Mouse (Mus musculus) cerebellum, adult 2 months (tissue): Measurements from ENCODE around the gene Helz2. TPM values are rescaled to one million over a fixed set of nuclear protein-coding genes. Genes with fewer than 3 reads are reported as not detected.

Experiments
- DNase-seq, 2 experiments: peaks; one replicate each; pipeline ENCODE4 v3.0.0; 2021
- H3K27ac ChIP-seq: fragments of 200-500 bp; 2 replicates; pipeline ENCODE4 v1.5.1; 2012; ENCODE audit warnings: low read length, control low read depth, inconsistent platforms; ENCODE audit not compliant: insufficient read depth
- H3K27me3 ChIP-seq: fragments of 200-500 bp; 2 replicates; pipeline ENCODE4 v1.6.1; 2012; ENCODE audit warnings: inconsistent platforms, mild to moderate bottlenecking, low read length, moderate library complexity; ENCODE audit not compliant: control insufficient read depth, insufficient read depth
- H3K4me1 ChIP-seq: fragments of 200-500 bp; 2 replicates; pipeline ENCODE4 v1.6.1; 2011; ENCODE audit warnings: low read length; ENCODE audit not compliant: control insufficient read depth, insufficient read depth
- H3K4me3 ChIP-seq: fragments of 200-500 bp; replicated peaks from 2 replicates; pipeline ENCODE3; 2011; ENCODE audit warnings: mild to moderate bottlenecking, low read depth, low read length, control low read depth; ENCODE audit not compliant: insufficient read depth
- CTCF ChIP-seq: fragments of 200-500 bp; IDR thresholded peaks from 2 replicates; pipeline ENCODE4 v1.5.1; 2011; ENCODE audit warnings: low read depth, mild to moderate bottlenecking, control low read depth, low read length, moderate library complexity, borderline replicate concordance; ENCODE audit not compliant: insufficient read depth
- POLR2A ChIP-seq: fragments of 200-500 bp; IDR thresholded peaks from 2 replicates; pipeline ENCODE4 v1.6.1; 2011; ENCODE audit warnings: low read length, control low read depth, borderline replicate concordance; ENCODE audit not compliant: insufficient read depth
- WGBS: fragments of 180-500 bp; shearing (Covaris S2); methylation state at CpG from one replicate; pipeline ENCODE4 v1.1.7; 2018; 5-methylcytosine and 5-hydroxymethylcytosine counted together
- polyA plus RNA-seq: library from polyadenylated mRNA; depleted of rRNA; stranded (reverse); fragments of >200 nt; gene quantifications from 2 replicates; pipeline ENCODE4 v1.2.3, GENCODE M21; 2012; rRNA removed

The Helz2 gene
- polyA plus RNA-seq, 1 experiment: 2.4 TPM

DNA sequence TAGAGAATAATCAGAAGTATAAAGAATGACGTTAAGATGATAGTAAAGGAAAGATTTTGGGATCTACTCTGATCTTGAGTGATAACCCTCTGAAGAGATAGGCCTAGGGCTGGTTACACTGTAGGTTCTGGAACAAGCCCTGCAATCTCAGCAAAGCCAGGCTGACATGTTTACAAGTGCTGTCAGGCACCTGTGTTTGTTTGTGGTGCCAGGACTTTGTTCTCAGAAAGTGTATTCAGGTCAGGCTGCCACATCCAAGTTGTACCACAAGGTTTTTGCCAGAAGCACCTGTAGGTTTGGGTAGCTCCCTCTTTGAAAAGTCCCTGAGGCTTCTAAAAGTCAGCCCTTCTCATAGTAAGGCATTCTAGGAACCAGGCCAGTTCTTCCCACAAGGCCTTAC lies 52.5 kb downstream of the Helz2 start:
- H3K27me3 ChIP-seq: no peaks in the 10 kb centered on the region
- WGBS: 89% methylated on average over 1 of the region's 1 CpGs
- no peak overlapping the region for H3K27ac ChIP-seq
- no peak for DNase-seq
- peaks cover 4% of the 10 kb centered on the region; the same call in 1 of the 2 replicates for H3K4me1 ChIP-seq
- H3K4me3 ChIP-seq: no peak overlapping the region
- no peak for TF ChIP-seq POLR2A
- TF ChIP-seq CTCF: no peak

DNA sequence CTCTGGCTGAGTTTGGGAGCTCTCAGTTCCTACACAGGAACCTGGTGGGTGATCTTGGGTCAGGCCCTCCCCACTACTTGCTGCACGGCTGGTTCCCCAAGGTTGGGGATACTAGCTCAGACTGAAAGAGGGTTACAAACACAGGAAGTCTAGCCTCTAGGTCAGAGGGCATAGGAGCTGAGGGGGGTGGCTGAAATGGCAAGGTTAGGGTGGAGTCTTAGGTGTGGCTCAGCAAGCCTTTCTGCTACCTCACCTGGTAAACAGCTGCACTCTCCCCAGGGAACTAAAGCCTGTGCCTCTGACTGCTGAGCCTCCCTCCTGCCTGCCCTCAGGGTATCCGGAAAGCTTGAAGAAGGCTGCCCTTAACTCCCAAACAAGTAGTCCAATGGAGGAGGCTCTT lies 53.1 kb downstream of the Helz2 start:
- H3K4me3 ChIP-seq: no peak overlapping the region
- H3K27ac ChIP-seq: peak overlapping the region; percentile 26; the same call in 1 of the 2 replicates
- H3K4me1 ChIP-seq: peaks cover 4% of the 10 kb centered on the region; the same call in 1 of the 2 replicates
- peak in 1 of 2 experiments; percentile 15 for DNase-seq
- TF ChIP-seq CTCF: no peak
- no peak for TF ChIP-seq POLR2A
- WGBS: 51% methylated on average over 2 of the region's 2 CpGs
- no peaks in the 10 kb centered on the region for H3K27me3 ChIP-seq

GRCm38 (mm10) chr2:181187121-181188000 lies 54.5 kb downstream of the Helz2 start, which contains the start of gene Ppdpf:
Ppdpf (plus strand) TSS chr2:181187247.
- under 1% methylated on average over 64 of the region's 64 CpGs for WGBS
- DNase-seq: peak; percentile 88
- Histone ChIP-seq H3K27ac (peak within 1 kb of the TSS; percentile 81), H3K4me1 (peaks cover 4% of the 10 kb centered on the region; the same call in 1 of the 2 replicates), H3K4me3 (peak within 1 kb of the TSS; percentile 76), H3K27me3 (no peaks in the 10 kb centered on the region)
- TF ChIP-seq CTCF (no peak), POLR2A (peak; percentile 56; the same call in 1 of the 2 replicates)

GRCm38 (mm10) chr2:181186635-181187034 lies 55.2 kb downstream of the Helz2 start:
- peak overlapping the region; percentile 81 for H3K27ac ChIP-seq
- H3K27me3 ChIP-seq: no peaks in the 10 kb centered on the region
- under 1% methylated on average over 14 of the region's 14 CpGs for WGBS
- H3K4me3 ChIP-seq: peak overlapping the region; percentile 76
- DNase-seq: peak; percentile 90 to 93
- H3K4me1 ChIP-seq: peaks cover 4% of the 10 kb centered on the region; the same call in 1 of the 2 replicates
- TF ChIP-seq POLR2A: peak; percentile 38; the same call in 1 of the 2 replicates
- TF ChIP-seq CTCF: peak; percentile 95

GRCm38 (mm10) chr2:181180898-181181297 lies 60.9 kb downstream of the Helz2 start:
- DNase-seq: no peak
- Histone ChIP-seq H3K4me1 (no peaks in the 10 kb centered on the region), H3K27ac (no peak overlapping the region), H3K27me3 (no peaks in the 10 kb centered on the region), H3K4me3 (no peak overlapping the region)
- TF ChIP-seq POLR2A (no peak), CTCF (no peak)
- 89% methylated on average over 6 of the region's 6 CpGs for WGBS

- Histone ChIP-seq H3K4me3 (no peak overlapping the region), H3K4me1 (no peaks in the 10 kb centered on the region), H3K27me3 (no peaks in the 10 kb centered on the region), H3K27ac (no peak overlapping the region)
- no peak for DNase-seq
- TF ChIP-seq POLR2A (no peak), CTCF (no peak)
- WGBS: 90% methylated on average over 5 of the region's 5 CpGs
These were observed 63.4 kb downstream of the Helz2 start for GRCm38 (mm10) chr2:181178471-181178870.

- DNase-seq: no peak
- 82% methylated on average over 3 of the region's 3 CpGs for WGBS
- Histone ChIP-seq H3K4me3 (no peak overlapping the region), H3K4me1 (no peaks in the 10 kb centered on the region), H3K27ac (no peak overlapping the region), H3K27me3 (no peaks in the 10 kb centered on the region)
- TF ChIP-seq CTCF (no peak), POLR2A (no peak)
These were observed 63.8 kb downstream of the Helz2 start for GRCm38 (mm10) chr2:181178015-181178414.

Other genes with a start within 250 kb of the Helz2 start
- gene Chrna4, start 198.5 kb downstream of the Helz2 start, polyA plus RNA-seq: 10.1 and 14.4 TPM in 2 replicates
- 115 and 125 TPM in 2 replicates for gene Kcnq2, start 106.7 kb downstream of the Helz2 start, polyA plus RNA-seq
- 1,226 and 1,413 TPM in 2 replicates for gene Eef1a2, start 85.0 kb downstream of the Helz2 start, polyA plus RNA-seq
- 110 and 111 TPM in 2 replicates for gene Ppdpf, start 54.8 kb downstream of the Helz2 start, polyA plus RNA-seq
- gene Ptk6, start 39.2 kb downstream of the Helz2 start, polyA plus RNA-seq: 0.03 and 0.07 TPM in 2 replicates
- 0.41 and 0.46 TPM in 2 replicates for gene Srms, start 28.8 kb downstream of the Helz2 start, polyA plus RNA-seq
- gene Fndc11, start 22.0 kb downstream of the Helz2 start, polyA plus RNA-seq: 0.46 TPM in 1 of 2 replicates, not detected in the other
- gene Gmeb2, start 46.0 kb upstream of the Helz2 start, polyA plus RNA-seq: 28.7 and 30.1 TPM in 2 replicates
- 1,100 TPM in 2 replicates for gene Stmn3, start 72.5 kb upstream of the Helz2 start, polyA plus RNA-seq
- 88.5 and 103 TPM in 2 replicates for gene Rtel1, start 77.7 kb upstream of the Helz2 start, polyA plus RNA-seq
- 102 and 106 TPM in 2 replicates for gene Zgpat, start 122.9 kb upstream of the Helz2 start, polyA plus RNA-seq
- 75.6 and 77.7 TPM in 2 replicates for gene Arfrp1, start 123.4 kb upstream of the Helz2 start, polyA plus RNA-seq
- gene Lime1, start 138.1 kb upstream of the Helz2 start, polyA plus RNA-seq: 79.8 and 85.0 TPM in 2 replicates
- 31.9 and 34.6 TPM in 2 replicates for gene Zbtb46, start 217.4 kb upstream of the Helz2 start, polyA plus RNA-seq